ENCODE assay signal across 8 mouse cellular contexts in genomic region chr12:67220041-67220440, GRCm38 (mm10). TPM values are rescaled to one million over a fixed set of nuclear protein-coding genes. Genes with fewer than 3 reads are reported as not detected.
A peak's percentile ranks its signal among the peaks of the same experiment; 100 is the strongest.
DNase-seq lines count a peak whose midpoint lies in the region; ATAC-seq lines count a peak whose summit lies in the region.

No protein-coding gene starts in this region.

- no peaks in the 10 kb centered on the region for H3K9me3 ChIP-seq in hindbrain, embryonic 11.5 days (ENCODE audit: control insufficient read depth, low read length)
- H3K9me3 ChIP-seq in midbrain, embryonic 12.5 days, result no peaks in the 10 kb centered on the region

- H3K27me3 ChIP-seq in hindbrain, embryonic 11.5 days (ENCODE audit: control insufficient read depth, insufficient read depth, low read length), result no peaks in the 10 kb centered on the region
- H3K27me3 ChIP-seq in midbrain, embryonic 12.5 days, result peaks cover 13% of the 10 kb centered on the region; the same call in 1 of the 2 replicates

- H3K36me3 ChIP-seq in hindbrain, embryonic 11.5 days (ENCODE audit: control insufficient read depth, insufficient read depth, low read length), result no peaks in the 10 kb centered on the region
- H3K36me3 ChIP-seq in midbrain, embryonic 12.5 days, result no peaks in the 10 kb centered on the region

- H3K4me3 ChIP-seq in hindbrain, embryonic 11.5 days (ENCODE audit: low read depth, low read length), result peak overlapping the region; percentile 73
- peak overlapping the region; percentile 74 for H3K4me3 ChIP-seq in midbrain, embryonic 12.5 days

- peak; percentile 15 for DNase-seq in embryo, embryonic 10 days (ENCODE audit: low spot score)
- DNase-seq in embryo, embryonic 11 days, result no peak
- DNase-seq in Muller cell, postnatal 12 days (ENCODE audit: inconsistent ontology term), result peak; percentile 84
- peak; percentile 34 for DNase-seq in hindbrain, embryonic 11.5 days (ENCODE audit: low spot score)
- DNase-seq in thymus, postnatal 25 days, result no peak
- DNase-seq in urinary bladder, postnatal 36 days (ENCODE audit: low spot score in 2 of 2), result no peak

- no peak overlapping the region for H3K27ac ChIP-seq in hindbrain, embryonic 11.5 days (ENCODE audit: low read depth, low read length)
- H3K27ac ChIP-seq in midbrain, embryonic 12.5 days (replicated peaks), result no peak overlapping the region

- no peak for ATAC-seq in hindbrain, embryonic 11.5 days (ENCODE audit: low FRiP score)
- no peak for ATAC-seq in midbrain, embryonic 12.5 days (ENCODE audit: low FRiP score, low read depth)
- no peak for ATAC-seq in frontal cortex, adult (ENCODE audit: low TSS enrichment)

- no peaks in the 10 kb centered on the region for H3K4me1 ChIP-seq in hindbrain, embryonic 11.5 days (replicated peaks; ENCODE audit: control insufficient read depth, insufficient read depth, low read length)
- peaks cover 18% of the 10 kb centered on the region for H3K4me1 ChIP-seq in midbrain, embryonic 12.5 days

- no peak overlapping the region; the same call in 1 of the 2 replicates for H3K9ac ChIP-seq in hindbrain, embryonic 11.5 days (ENCODE audit: low read depth, low read length)
- no peak overlapping the region; the same call in 1 of the 2 replicates for H3K9ac ChIP-seq in midbrain, embryonic 12.5 days (replicated peaks)

- 3% methylated on average over 6 of the region's 6 CpGs for WGBS in hindbrain, embryonic 11.5 days
- WGBS in midbrain, embryonic 12.5 days, result 1% methylated on average over 6 of the region's 6 CpGs

- H3K4me2 ChIP-seq in hindbrain, embryonic 11.5 days (replicated peaks; ENCODE audit: low read depth, low read length), result peak overlapping the region; percentile 94
- peak overlapping the region; percentile 93 for H3K4me2 ChIP-seq in midbrain, embryonic 12.5 days (replicated peaks)

RNA-seq across cellular contexts. Expression of gene Mdga2, which starts 2.3 kb away (rescaled TPM):
- 5.1 and 7.2 TPM in 2 replicates for polyA plus RNA-seq in hindbrain, embryonic 11.5 days (2014; fragmentation: Nextera tagmentation; extraction: Ambion mirVana)
- polyA plus RNA-seq in midbrain, embryonic 12.5 days (2016; fragmentation: Nextera tagmentation; extraction: Ambion mirVana), result 8.4 and 11.2 TPM in 2 replicates

Comparison
In these comparisons a context has a peak if more than half of its experiments do, and no peak if none do; other contexts are left out.
1. DNase-seq: peak in embryo, embryonic 10 days (single experiment), Muller cell, postnatal 12 days (single experiment) and hindbrain, embryonic 11.5 days (single experiment); none in embryo, embryonic 11 days (single experiment), thymus, postnatal 25 days (single experiment) and urinary bladder, postnatal 36 days (0 of 2).